ENCODE assay signal across 18 mouse cellular contexts in genomic region chr4:53951003-53951733, GRCm38 (mm10).
DNase-seq lines count a peak whose midpoint lies in the region; ATAC-seq lines count a peak whose summit lies in the region.
"Had no signal": no experiment of that assay in that cellular context is flagged by ENCODE, and none has a peak within 500 bp of the region (broad histone marks: within the 10 kb centered on the region; RNA-seq: fewer than 3 reads in every experiment).

No protein-coding gene starts in this region.

- no peak overlapping the region for H3K4me3 ChIP-seq in neural tube, embryonic 15.5 days (replicated peaks)
- H3K4me3 ChIP-seq in hindbrain, embryonic 14.5 days (replicated peaks; ENCODE audit: low read length): no peak overlapping the region
- no peak overlapping the region for H3K4me3 ChIP-seq in midbrain, embryonic 16.5 days (ENCODE audit: low read depth, low read length)
- H3K4me3 ChIP-seq: limb, embryonic 13.5 days; liver, embryonic 15.5 days; neural tube, embryonic 13.5 days had no signal

- no peaks in the 10 kb centered on the region for H3K36me3 ChIP-seq in neural tube, embryonic 15.5 days
- no peaks in the 10 kb centered on the region for H3K36me3 ChIP-seq in hindbrain, embryonic 14.5 days (replicated peaks; ENCODE audit: control insufficient read depth, insufficient read depth)
- no peaks in the 10 kb centered on the region for H3K36me3 ChIP-seq in midbrain, embryonic 16.5 days (ENCODE audit: control insufficient read depth, insufficient read depth, low read length)
- H3K36me3 ChIP-seq: limb, embryonic 13.5 days; liver, embryonic 15.5 days; neural tube, embryonic 13.5 days had no signal

- 0 out of 2 replicates have a peak overlapping the region, but pooled peaks have one; percentile 5 for H3K27ac ChIP-seq in neural tube, embryonic 15.5 days (replicated peaks)
- H3K27ac ChIP-seq in hindbrain, embryonic 14.5 days: no peak overlapping the region
- H3K27ac ChIP-seq in midbrain, embryonic 16.5 days (ENCODE audit: low read length): peak overlapping the region; percentile 4
- H3K27ac ChIP-seq: limb, embryonic 13.5 days; liver, embryonic 15.5 days; neural tube, embryonic 13.5 days; stomach, postnatal 0 days had no signal

- DNase-seq in embryo, embryonic 10.5 days (ENCODE audit: low spot score): peak; percentile 14
- no peak for DNase-seq in embryo, embryonic 11 days
- no peak for DNase-seq in neural tube, embryonic 10.5 days (ENCODE audit: extremely low spot score, low spot score)
- peak; percentile 43 for DNase-seq in hindbrain, embryonic 14.5 days (ENCODE audit: low spot score)
- DNase-seq in layer of hippocampus, postnatal 36 days: no peak
- no peak for DNase-seq in spleen, adult 12 weeks (ENCODE audit: low spot score)
- DNase-seq: cerebellum, adult 11-12 months; kidney, adult 2 months; lung, postnatal 36 days; right cerebral cortex, adult 18-20 months; thymus, postnatal 36 days had no signal

- H3K9ac ChIP-seq in neural tube, embryonic 15.5 days (replicated peaks): no peak overlapping the region
- no peak overlapping the region for H3K9ac ChIP-seq in hindbrain, embryonic 14.5 days
- no peak overlapping the region for H3K9ac ChIP-seq in midbrain, embryonic 16.5 days (ENCODE audit: low read depth, low read length)
- H3K9ac ChIP-seq: limb, embryonic 13.5 days; liver, embryonic 15.5 days; neural tube, embryonic 13.5 days had no signal

- H3K9me3 ChIP-seq in neural tube, embryonic 15.5 days (replicated peaks): no peaks in the 10 kb centered on the region
- H3K9me3 ChIP-seq in hindbrain, embryonic 14.5 days (ENCODE audit: control insufficient read depth, low read length): no peaks in the 10 kb centered on the region
- no peaks in the 10 kb centered on the region for H3K9me3 ChIP-seq in midbrain, embryonic 16.5 days (replicated peaks; ENCODE audit: control insufficient read depth, low read length, poor library complexity, severe bottlenecking)
- H3K9me3 ChIP-seq: limb, embryonic 13.5 days; liver, embryonic 15.5 days; neural tube, embryonic 13.5 days had no signal

- H3K4me2 ChIP-seq in neural tube, embryonic 15.5 days: no peak overlapping the region
- no peak overlapping the region for H3K4me2 ChIP-seq in hindbrain, embryonic 14.5 days (replicated peaks)
- H3K4me2 ChIP-seq in midbrain, embryonic 16.5 days (ENCODE audit: low read length): peak overlapping the region; percentile 28; the same call in 1 of the 2 replicates
- H3K4me2 ChIP-seq: limb, embryonic 13.5 days; liver, embryonic 15.5 days; neural tube, embryonic 13.5 days had no signal

- H3K4me1 ChIP-seq in neural tube, embryonic 15.5 days: peaks cover 12% of the 10 kb centered on the region; the same call in 1 of the 2 replicates
- H3K4me1 ChIP-seq in hindbrain, embryonic 14.5 days (replicated peaks; ENCODE audit: control insufficient read depth, insufficient read depth, low read length): peaks cover 5% of the 10 kb centered on the region; the same call in 1 of the 2 replicates
- H3K4me1 ChIP-seq in midbrain, embryonic 16.5 days (ENCODE audit: control insufficient read depth, insufficient read depth, low read length): peaks cover 15% of the 10 kb centered on the region
- H3K4me1 ChIP-seq: liver, embryonic 15.5 days had no signal

- WGBS in neural tube, embryonic 15.5 days: 22% methylated on average over 3 of the region's 3 CpGs
- 19% methylated on average over 3 of the region's 3 CpGs for WGBS in hindbrain, embryonic 14.5 days
- WGBS in midbrain, embryonic 16.5 days: 11% methylated on average over 3 of the region's 3 CpGs

- no peaks in the 10 kb centered on the region for H3K27me3 ChIP-seq in neural tube, embryonic 15.5 days (replicated peaks)
- H3K27me3 ChIP-seq in hindbrain, embryonic 14.5 days (ENCODE audit: control insufficient read depth, insufficient read depth, low read length): no peaks in the 10 kb centered on the region
- H3K27me3 ChIP-seq in midbrain, embryonic 16.5 days (ENCODE audit: control insufficient read depth, insufficient read depth, low read depth, low read length): no peaks in the 10 kb centered on the region
- H3K27me3 ChIP-seq: CH12.LX; limb, embryonic 13.5 days; liver, embryonic 15.5 days; neural tube, embryonic 13.5 days had no signal

- ATAC-seq in neural tube, embryonic 15.5 days (ENCODE audit: low FRiP score): no peak
- ATAC-seq in hindbrain, embryonic 14.5 days (ENCODE audit: low FRiP score): no peak
- peak; percentile 54; the same call in 1 of the 2 replicates for ATAC-seq in midbrain, embryonic 16.5 days

Comparison
In these comparisons a context has a peak if more than half of its experiments do, and no peak if none do; other contexts are left out.
1. DNase-seq: peak in embryo, embryonic 10.5 days (single experiment) and hindbrain, embryonic 14.5 days (single experiment); none in embryo, embryonic 11 days (single experiment), neural tube, embryonic 10.5 days (single experiment), layer of hippocampus, postnatal 36 days (0 of 2) and spleen, adult 12 weeks (single experiment).